Mouse (Mus musculus) kidney, adult 9 months (tissue): ENCODE measurements around the gene Cd101.
A peak's percentile ranks its signal among the peaks of the same experiment; 100 is the strongest.

Experiments
- DNase-seq: peaks from one replicate; pipeline ENCODE4 v3.0.0; 2022

The Cd101 gene

GRCm38 (mm10) chr3:101029339-101029738, at the start of gene Cd101:
Cd101 (minus strand) TSS chr3:101029556.
- DNase-seq, result no peak

GRCm38 (mm10) chr3:101078344-101078743, 49.0 kb upstream of the Cd101 start:
- no peak for DNase-seq

- DNase-seq, result no peak
Measured at GRCm38 (mm10) chr3:101077710-101078100, 48.3 kb upstream of the Cd101 start.

- DNase-seq, result no peak
Measured at GRCm38 (mm10) chr3:101076966-101077709, 47.8 kb upstream of the Cd101 start.

GRCm38 (mm10) chr3:101075866-101076265, 46.5 kb upstream of the Cd101 start:
- DNase-seq, result no peak

- DNase-seq, result no peak
Measured at GRCm38 (mm10) chr3:101073384-101073783, 44.0 kb upstream of the Cd101 start.

- DNase-seq, result no peak
Measured at GRCm38 (mm10) chr3:101072506-101073215, 43.3 kb upstream of the Cd101 start.

GRCm38 (mm10) chr3:101071576-101071975, 42.2 kb upstream of the Cd101 start:
- DNase-seq, result no peak

- DNase-seq, result no peak
Measured at GRCm38 (mm10) chr3:101070796-101071235, 41.5 kb upstream of the Cd101 start.

- DNase-seq, result no peak
Measured at GRCm38 (mm10) chr3:101070230-101070795, 41.0 kb upstream of the Cd101 start.

GRCm38 (mm10) chr3:101068701-101069100, 39.3 kb upstream of the Cd101 start:
- no peak for DNase-seq

GRCm38 (mm10) chr3:101066175-101066574, 36.8 kb upstream of the Cd101 start:
- no peak for DNase-seq

- DNase-seq, result no peak
Measured at GRCm38 (mm10) chr3:101061865-101062585, 32.7 kb upstream of the Cd101 start.

- no peak for DNase-seq
Measured at GRCm38 (mm10) chr3:101059214-101059613, 29.9 kb upstream of the Cd101 start.

GRCm38 (mm10) chr3:101058203-101058602, 28.8 kb upstream of the Cd101 start:
- no peak for DNase-seq

GRCm38 (mm10) chr3:101055216-101055615, 25.9 kb upstream of the Cd101 start:
- DNase-seq, result no peak

GRCm38 (mm10) chr3:101051601-101052000, 22.2 kb upstream of the Cd101 start:
- DNase-seq, result no peak

- DNase-seq, result no peak
Measured at GRCm38 (mm10) chr3:101049997-101050396, 20.6 kb upstream of the Cd101 start.

- no peak for DNase-seq
Measured at GRCm38 (mm10) chr3:101048781-101049180, 19.4 kb upstream of the Cd101 start.

- peak; percentile 14 for DNase-seq
Measured at GRCm38 (mm10) chr3:101047586-101048275, 18.4 kb upstream of the Cd101 start.

GRCm38 (mm10) chr3:101045431-101045830, 16.1 kb upstream of the Cd101 start:
- no peak for DNase-seq

GRCm38 (mm10) chr3:101044686-101045085, 15.3 kb upstream of the Cd101 start:
- DNase-seq, result no peak

GRCm38 (mm10) chr3:101041997-101042396, 12.6 kb upstream of the Cd101 start:
- no peak for DNase-seq
